In the genomic region with DNA sequence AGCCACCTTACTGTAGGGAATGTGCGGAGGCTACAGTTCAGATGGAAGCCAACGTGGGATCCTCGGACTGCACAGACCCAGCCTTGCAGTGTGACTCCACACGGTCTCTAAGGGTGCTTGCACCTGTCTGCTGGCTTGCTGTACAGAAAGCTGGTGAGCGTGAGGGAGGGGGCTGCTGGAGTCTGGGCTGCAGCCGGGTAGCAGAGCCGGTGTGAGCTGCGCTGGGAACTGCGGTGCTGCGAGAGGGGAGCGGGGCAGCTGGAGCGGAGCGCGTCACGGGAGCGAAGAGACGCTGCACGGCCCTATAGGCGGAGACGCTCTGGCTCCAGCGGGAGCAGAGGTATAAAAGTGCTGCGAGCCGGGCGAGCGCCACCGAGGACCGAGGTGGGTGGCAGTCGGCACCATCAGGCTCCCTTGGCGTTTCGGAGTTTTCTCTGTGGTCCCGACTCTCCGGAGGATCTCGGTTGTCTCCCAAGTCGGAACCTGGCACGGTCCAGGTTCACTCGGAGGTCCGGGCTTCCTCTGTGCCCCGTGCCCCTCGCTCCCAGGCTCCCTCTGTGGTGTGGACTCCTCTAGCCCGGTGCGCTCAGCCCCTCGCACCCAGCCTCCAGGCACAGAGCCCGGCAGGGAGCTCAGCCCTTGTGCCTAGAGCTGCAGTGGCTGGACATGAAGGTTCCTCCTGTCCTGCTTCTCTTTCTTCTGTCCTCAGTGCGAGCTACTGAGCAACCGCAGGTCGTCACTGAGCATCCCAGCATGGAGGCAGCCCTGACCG, we compare ENCODE assay signal across 8 mouse cellular contexts. TPM values are rescaled to one million over a fixed set of nuclear protein-coding genes. Genes with fewer than 3 reads are reported as not detected.
DNase-seq lines count a peak whose midpoint lies in the region; ATAC-seq lines count a peak whose summit lies in the region.

Gpr83 (plus strand) TSS at position 343 of the 772 bp plus-strand sequence.

- no peak within 1 kb of the TSS for H3K27ac ChIP-seq in lung, embryonic 15.5 days
- H3K27ac ChIP-seq in midbrain, embryonic 15.5 days, result no peak within 1 kb of the TSS

- peak within 1 kb of the TSS; percentile 35 for H3K4me3 ChIP-seq in lung, embryonic 15.5 days
- H3K4me3 ChIP-seq in midbrain, embryonic 15.5 days, result peak within 1 kb of the TSS; percentile 46

- peak; percentile 72; the same call in 1 of the 2 replicates for ATAC-seq in lung, embryonic 15.5 days (ENCODE audit: borderline replicate concordance, extremely low read depth, low FRiP score, low TSS enrichment)
- ATAC-seq in midbrain, embryonic 15.5 days (replicated peaks), result peak; percentile 98

- H3K4me2 ChIP-seq in lung, embryonic 15.5 days, result peak within 1 kb of the TSS; percentile 67
- peak within 1 kb of the TSS; percentile 84 for H3K4me2 ChIP-seq in midbrain, embryonic 15.5 days

- H3K27me3 ChIP-seq in lung, embryonic 15.5 days, result peaks cover 47% of the 10 kb centered on the region
- peaks cover 14% of the 10 kb centered on the region for H3K27me3 ChIP-seq in midbrain, embryonic 15.5 days (replicated peaks)

- H3K4me1 ChIP-seq in lung, embryonic 15.5 days, result no peaks in the 10 kb centered on the region
- H3K4me1 ChIP-seq in midbrain, embryonic 15.5 days, result peaks cover 13% of the 10 kb centered on the region

- no peak within 1 kb of the TSS for H3K9ac ChIP-seq in lung, embryonic 15.5 days
- peak within 1 kb of the TSS; percentile 52 for H3K9ac ChIP-seq in midbrain, embryonic 15.5 days

- DNase-seq in lung, postnatal 25 days (ENCODE audit: low spot score), result no peak
- DNase-seq in embryo, embryonic 10.5 days (ENCODE audit: low spot score), result peak; percentile 67
- DNase-seq in heart, postnatal 10 days, result peak; percentile 12 to 15
- peak; percentile 46 to 59 for DNase-seq in left cerebral cortex, adult 8-10 months (ENCODE audit: low spot score in 2 of 2)
- DNase-seq in thymus, postnatal 10 days (ENCODE audit: low spot score in 2 of 2), result peak; percentile 55 to 65
- DNase-seq in ovary, postnatal 14 days (ENCODE audit: low spot score), result no peak

- 2% methylated on average over 44 of the region's 47 CpGs for WGBS in lung, embryonic 15.5 days
- under 1% methylated on average over 47 of the region's 47 CpGs for WGBS in midbrain, embryonic 15.5 days

- intact Hi-C loops in heart, postnatal 10 days (cut with DNase I), result loop anchor here (10.0 kb wide), 1 partner anchor 355 kb away; no protein-coding TSS in a partner anchor

- H3K9me3 ChIP-seq in lung, embryonic 15.5 days, result no peaks in the 10 kb centered on the region
- no peaks in the 10 kb centered on the region for H3K9me3 ChIP-seq in midbrain, embryonic 15.5 days

- no peaks in the 10 kb centered on the region for H3K36me3 ChIP-seq in lung, embryonic 15.5 days
- H3K36me3 ChIP-seq in midbrain, embryonic 15.5 days (replicated peaks), result no peaks in the 10 kb centered on the region

RNA-seq across cellular contexts. Expression of gene Gpr83, which starts in this region (rescaled TPM):
- 0.16 and 0.91 TPM in 2 replicates for polyA plus RNA-seq in lung, embryonic 15.5 days (2015; fragmentation: Nextera tagmentation; extraction: Ambion mirVana)
- total RNA-seq in heart, postnatal 10 days (2021), result under 1 TPM in 1 of 2 experiments, not detected in 1; 0.07 TPM
- 10 to 100 TPM; 29.1 to 36.2 (median 31.5) TPM for total RNA-seq in left cerebral cortex, adult 8-10 months (2022)
- 3.1 and 3.3 TPM in 2 replicates for polyA plus RNA-seq in midbrain, embryonic 15.5 days (2015; fragmentation: Nextera tagmentation; extraction: Ambion mirVana)

Comparison
In these comparisons a context has a peak if more than half of its experiments do, and no peak if none do; other contexts are left out.
1. RNA of gene Gpr83 (total RNA-seq): 29.1 to 36.2 TPM in left cerebral cortex, adult 8-10 months; 0.07 TPM in heart, postnatal 10 days; every median in the first group is over 10 times any median in the second.
2. Peak in ATAC-seq, H3K4me3 ChIP-seq and H3K4me2 ChIP-seq in lung, embryonic 15.5 days; RNA of the gene not detected or under 1 TPM.
3. Peak in DNase-seq in heart, postnatal 10 days; RNA of the gene not detected or under 1 TPM.
4. DNase-seq: peak in embryo, embryonic 10.5 days (single experiment), left cerebral cortex, adult 8-10 months (2 of 2) and thymus, postnatal 10 days (2 of 2); none in lung, postnatal 25 days (single experiment) and ovary, postnatal 14 days (single experiment).